Mouse (Mus musculus): Measurements from ENCODE around the gene Hist2h2ac.
"Not testable (repeated sequence)": the region's sequence is repeated elsewhere in the genome, so short reads cannot be mapped to it uniquely, and the experiment has no call there.

The Hist2h2ac gene

GRCm38 (mm10) chr3:96179531-96179930 lies 41.1 kb downstream of the Hist2h2ac start:
- DNase-seq, result peak; percentile 55 to 56

GRCm38 (mm10) chr3:96178902-96179301 lies 41.8 kb downstream of the Hist2h2ac start:
- DNase-seq, result no peak

GRCm38 (mm10) chr3:96178427-96178826 lies 42.3 kb downstream of the Hist2h2ac start:
- no peak for DNase-seq

GRCm38 (mm10) chr3:96175251-96175650 lies 45.4 kb downstream of the Hist2h2ac start:
- DNase-seq, result no peak

- not testable (repeated sequence) for DNase-seq
Observed at GRCm38 (mm10) chr3:96174042-96174441, 46.6 kb downstream of the Hist2h2ac start.

GRCm38 (mm10) chr3:96173185-96173584 lies 47.5 kb downstream of the Hist2h2ac start:
- DNase-seq, result no peak

- peak; percentile 81 for DNase-seq
Observed at GRCm38 (mm10) chr3:96172197-96173178, 48.2 kb downstream of the Hist2h2ac start, which contains the start of gene Sf3b4. Gene Sf3b4 (plus strand): TSS chr3:96172332.

- no peak for DNase-seq
Observed at GRCm38 (mm10) chr3:96171583-96172196, 49.0 kb downstream of the Hist2h2ac start.

- DNase-seq, result no peak
Observed at GRCm38 (mm10) chr3:96170976-96171545, 49.6 kb downstream of the Hist2h2ac start.
